8 mouse cellular contexts compared by ENCODE assay signal in the genomic region with DNA sequence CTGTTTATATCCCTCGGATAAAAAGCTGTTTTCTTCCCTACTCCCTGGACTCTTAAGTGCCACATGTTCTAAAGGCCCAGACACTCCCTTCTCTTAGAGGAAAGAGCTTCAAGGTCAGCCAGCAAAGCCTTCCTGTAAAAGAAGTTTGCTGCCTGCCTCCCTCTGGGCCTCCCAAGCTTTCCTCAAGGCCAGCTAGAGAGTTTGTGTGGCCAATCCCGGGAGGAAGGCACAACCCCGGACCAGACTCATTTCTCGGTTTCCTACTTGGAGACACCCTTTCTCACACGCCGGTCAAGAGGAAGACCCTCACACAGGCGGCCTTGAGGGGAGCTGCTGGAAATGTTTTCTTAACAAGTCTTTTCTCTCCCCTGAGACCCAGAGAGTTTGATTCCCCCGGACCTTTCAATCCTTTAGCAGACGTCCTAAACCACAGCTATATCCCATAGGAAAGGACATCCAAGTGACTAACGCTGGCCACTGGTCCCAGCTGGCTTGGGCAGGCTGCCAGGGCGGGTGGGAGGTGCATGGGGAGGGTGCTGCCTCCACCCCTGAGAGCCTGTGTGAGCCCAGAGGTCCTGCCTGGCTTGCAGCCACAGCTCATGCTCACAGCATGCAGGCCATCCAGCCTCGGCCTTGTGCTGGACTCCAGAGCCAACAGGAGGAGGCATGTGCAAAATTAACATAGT.
DNase-seq lines count a peak whose midpoint lies in the region; ATAC-seq lines count a peak whose summit lies in the region.

No protein-coding gene starts in this region.

- intact Hi-C loops in heart, postnatal 10 days (cut with DNase I) = loop anchor here (2.0 kb wide), 1 partner anchor 70 kb away; a partner anchor contains a TSS

- WGBS in neural tube, embryonic 15.5 days = 54% methylated on average over 12 of the region's 12 CpGs

- no peak overlapping the region for H3K4me3 ChIP-seq in neural tube, embryonic 15.5 days (replicated peaks)

- peak; percentile 45; the same call in 1 of the 2 replicates for ATAC-seq in neural tube, embryonic 15.5 days (ENCODE audit: low FRiP score)
- ATAC-seq in granulocyte monocyte progenitor cell, adult 5-6 weeks (replicated peaks; ENCODE audit: poor library complexity, severe bottlenecking) = no peak
- ATAC-seq in monocyte, adult 5-6 weeks (replicated peaks; ENCODE audit: insufficient number of reproducible peaks, low FRiP score, low TSS enrichment, poor library complexity, severe bottlenecking) = no peak

- peaks cover 17% of the 10 kb centered on the region for H3K4me1 ChIP-seq in neural tube, embryonic 15.5 days

- peaks cover 25% of the 10 kb centered on the region for H3K27me3 ChIP-seq in neural tube, embryonic 15.5 days (replicated peaks)

- H3K9ac ChIP-seq in neural tube, embryonic 15.5 days (replicated peaks) = no peak overlapping the region

- H3K36me3 ChIP-seq in neural tube, embryonic 15.5 days = no peaks in the 10 kb centered on the region

- DNase-seq in right cerebral cortex, adult 18-20 months = peak; percentile 17
- no peak for DNase-seq in right cerebral cortex, postnatal 25 days
- peak; percentile 32 to 49 for DNase-seq in cerebellum, postnatal 4 days (ENCODE audit: low spot score in 2 of 2)
- peak; percentile 93 to 94 for DNase-seq in heart, postnatal 10 days
- peak; percentile 14 to 22 for DNase-seq in layer of hippocampus, postnatal 25 days (ENCODE audit: extremely low spot score in 1 of 2, low spot score in 1 of 2)

- no peaks in the 10 kb centered on the region for H3K9me3 ChIP-seq in neural tube, embryonic 15.5 days (replicated peaks)

- H3K4me2 ChIP-seq in neural tube, embryonic 15.5 days = no peak overlapping the region

- no peak overlapping the region for H3K27ac ChIP-seq in neural tube, embryonic 15.5 days (replicated peaks)
